Mouse (Mus musculus) MEL (cell line): ENCODE measurements around the gene Map1b. TPM values are rescaled to one million over a fixed set of nuclear protein-coding genes. Genes with fewer than 3 reads are reported as not detected.

Experiments used
- DNase-seq: peaks from one replicate; pipeline ENCODE4 v3.0.0; 2011; ENCODE audit warnings: low read depth, low spot score
- H3K27ac ChIP-seq: 2 replicates; pipeline ENCODE4 v1.5.1; 2012; ENCODE audit warnings: low read depth, mild to moderate bottlenecking, control low read depth, low read length, moderate library complexity; ENCODE audit not compliant: control insufficient read depth
- H3K27me3 ChIP-seq, 2 experiments: fragments of 150-350 bp in 1 of 2; sonication (generic) in 1 of 2; 2 replicates each; pipeline ENCODE4 v1.6.1; 2012; ENCODE audit warnings: low read length in 2 of 2, mild to moderate bottlenecking in 2 of 2, improper control_type of control experiment in 1 of 2, moderate library complexity in 1 of 2; ENCODE audit not compliant: insufficient read depth in 2 of 2, control insufficient read depth in 1 of 2
- H3K36me3 ChIP-seq, 2 experiments: 2 replicates each; pipeline ENCODE4 v1.6.1; 2012 to 2014; ENCODE audit warnings: low read length in 2 of 2, improper control_type of control experiment in 1 of 2, inconsistent platforms in 1 of 2, mild to moderate bottlenecking in 1 of 2; ENCODE audit not compliant: insufficient read depth in 2 of 2, control insufficient read depth in 1 of 2
- H3K4me1 ChIP-seq, 2 experiments: fragments of 150-350 bp in 1 of 2; sonication (generic) in 1 of 2; 2 replicates each; pipeline ENCODE4 v1.6.1; 2012; ENCODE audit warnings: low read length in 2 of 2, improper control_type of control experiment in 1 of 2, mild to moderate bottlenecking in 1 of 2; ENCODE audit not compliant: insufficient read depth in 2 of 2, control insufficient read depth in 1 of 2
- H3K4me3 ChIP-seq, 2 experiments: fragments of 150-350 bp in 1 of 2; sonication (generic) in 1 of 2; 2 replicates each; pipeline ENCODE4 v1.5.1; 2012; ENCODE audit warnings: low read depth in 2 of 2, low read length in 2 of 2, mild to moderate bottlenecking in 2 of 2, moderate library complexity in 2 of 2, control low read depth in 1 of 2, improper control_type of control experiment in 1 of 2; ENCODE audit not compliant: control insufficient read depth in 1 of 2, insufficient read depth in 1 of 2
- H3K79me2 ChIP-seq: 2 replicates; pipeline ENCODE4 v1.6.1; 2012; ENCODE audit warnings: mild to moderate bottlenecking, low read length, moderate library complexity; ENCODE audit not compliant: control insufficient read depth, poor library complexity, insufficient read depth
- H3K9ac ChIP-seq: 2 replicates; pipeline ENCODE4 v1.6.1; 2012; ENCODE audit warnings: low read depth, mild to moderate bottlenecking, control low read depth, low read length, moderate library complexity; ENCODE audit not compliant: control insufficient read depth, poor library complexity, severe bottlenecking
- H3K9me3 ChIP-seq: fragments of 150-350 bp; sonication (generic); replicated peaks from 2 replicates; pipeline ENCODE4 v1.6.1; 2012; ENCODE audit warnings: mild to moderate bottlenecking, low read length, improper control_type of control experiment, moderate library complexity; ENCODE audit not compliant: insufficient read depth
- BHLHE40 ChIP-seq: IDR thresholded peaks from 2 replicates; pipeline ENCODE4 v1.6.1; 2012; ENCODE audit warnings: low read depth, mild to moderate bottlenecking, inconsistent platforms, low read length, improper control_type of control experiment, borderline replicate concordance
- CHD1 ChIP-seq: IDR thresholded peaks from 2 replicates; pipeline ENCODE4 v1.6.1; 2012; ENCODE audit warnings: low read depth, mild to moderate bottlenecking, inconsistent platforms, low read length, improper control_type of control experiment
- CHD2 ChIP-seq: IDR thresholded peaks from 2 replicates; pipeline ENCODE4 v1.6.1; 2011; ENCODE audit warnings: low read length, improper control_type of control experiment
- CTCF ChIP-seq, 3 experiments: IDR thresholded peaks in 2 of 3; conservative IDR thresholded peaks in 1 of 3; 2 replicates each; pipeline ENCODE4 v1.5.1; 2011 to 2012; ENCODE audit warnings: low read length in 3 of 3, low read depth in 2 of 3, mild to moderate bottlenecking in 2 of 3, improper control_type of control experiment in 1 of 3, inconsistent platforms in 1 of 3, mixed read lengths in 1 of 3, moderate library complexity in 1 of 3; ENCODE audit not compliant: control insufficient read depth in 1 of 3, insufficient read depth in 1 of 3, poor library complexity in 1 of 3, severe bottlenecking in 1 of 3
- E2F4 ChIP-seq: IDR thresholded peaks from 2 replicates; pipeline ENCODE4 v1.6.1; 2011; ENCODE audit warnings: low read depth, low read length, improper control_type of control experiment, borderline replicate concordance
- EP300 ChIP-seq, 2 experiments: IDR thresholded peaks; 2 replicates each; pipeline ENCODE4 v1.6.1; 2011; ENCODE audit warnings: improper control_type of control experiment in 2 of 2, low read length in 2 of 2, low read depth in 1 of 2, mild to moderate bottlenecking in 1 of 2
- ETS1 ChIP-seq: IDR thresholded peaks from 2 replicates; pipeline ENCODE4 v1.6.1; 2012; ENCODE audit warnings: low read depth, mild to moderate bottlenecking, inconsistent platforms, low read length, improper control_type of control experiment, moderate library complexity
- GABPA ChIP-seq: IDR thresholded peaks from 2 replicates; pipeline ENCODE4 v1.6.1; 2012; ENCODE audit warnings: low read depth, mild to moderate bottlenecking, inconsistent platforms, low read length, improper control_type of control experiment, moderate library complexity
- HCFC1 ChIP-seq: IDR thresholded peaks from 2 replicates; pipeline ENCODE4 v1.6.1; 2012; ENCODE audit warnings: low read depth, mild to moderate bottlenecking, inconsistent platforms, low read length, improper control_type of control experiment, moderate library complexity
- JUND ChIP-seq: IDR thresholded peaks from 2 replicates; pipeline ENCODE4 v1.6.1; 2011; ENCODE audit warnings: low read depth, mild to moderate bottlenecking, improper control_type of control experiment, low read length
- KAT2A ChIP-seq: conservative IDR thresholded peaks from 2 replicates; pipeline ENCODE4 v1.6.1; 2012; ENCODE audit warnings: low read depth, low read length, improper control_type of control experiment, inconsistent platforms
- MAFK ChIP-seq: IDR thresholded peaks from 2 replicates; pipeline ENCODE4 v1.6.1; 2011; ENCODE audit warnings: low read depth, mild to moderate bottlenecking, low read length, improper control_type of control experiment, borderline replicate concordance
- MAX ChIP-seq: IDR thresholded peaks from 2 replicates; pipeline ENCODE4 v1.6.1; 2011; ENCODE audit warnings: low read length, improper control_type of control experiment
- MEF2A ChIP-seq: IDR thresholded peaks from 2 replicates; pipeline ENCODE4 v1.6.1; 2014; ENCODE audit warnings: low read depth, mild to moderate bottlenecking, inconsistent platforms, low read length, improper control_type of control experiment; ENCODE audit not compliant: poor library complexity, insufficient replicate concordance, severe bottlenecking; ENCODE audit errors: extremely low read depth
- MXI1 ChIP-seq: IDR thresholded peaks from 2 replicates; pipeline ENCODE4 v1.6.1; 2011; ENCODE audit warnings: mild to moderate bottlenecking, low read depth, low read length, improper control_type of control experiment
- MYC ChIP-seq: IDR thresholded peaks from 2 replicates; pipeline ENCODE4 v1.6.1; 2011; ENCODE audit warnings: low read depth, mild to moderate bottlenecking, low read length, improper control_type of control experiment, moderate library complexity
- NELFE ChIP-seq: IDR thresholded peaks from 2 replicates; pipeline ENCODE4 v1.6.1; 2011; ENCODE audit warnings: low read depth, low read length, improper control_type of control experiment
- POLR2AphosphoS2 ChIP-seq: IDR thresholded peaks from 2 replicates; pipeline ENCODE4 v1.6.1; 2011; ENCODE audit warnings: low read length, improper control_type of control experiment
- POLR2AphosphoS5 ChIP-seq: IDR thresholded peaks from 2 replicates; pipeline ENCODE4 v1.6.1; 2012; ENCODE audit warnings: low read depth, borderline replicate concordance, mild to moderate bottlenecking, inconsistent platforms, low read length, moderate library complexity, mixed read lengths
- RCOR1 ChIP-seq: IDR thresholded peaks from 2 replicates; pipeline ENCODE4 v1.6.1; 2012; ENCODE audit warnings: low read depth, mild to moderate bottlenecking, inconsistent platforms, low read length, improper control_type of control experiment
- SIN3A ChIP-seq: IDR thresholded peaks from 2 replicates; pipeline ENCODE4 v1.6.1; 2012; ENCODE audit warnings: low read length, improper control_type of control experiment, inconsistent platforms
- SMC3 ChIP-seq: IDR thresholded peaks from 2 replicates; pipeline ENCODE4 v1.6.1; 2011; ENCODE audit warnings: low read depth, low read length, improper control_type of control experiment
- TAL1 ChIP-seq: IDR thresholded peaks from 2 replicates; pipeline ENCODE4 v1.6.1; 2012; ENCODE audit warnings: mild to moderate bottlenecking, inconsistent platforms, low read length, moderate library complexity, mixed read lengths
- USF1 ChIP-seq: IDR thresholded peaks from 2 replicates; pipeline ENCODE4 v1.6.1; 2014; ENCODE audit warnings: low read depth, mild to moderate bottlenecking, inconsistent platforms, low read length, improper control_type of control experiment, moderate library complexity
- USF2 ChIP-seq, 2 experiments: IDR thresholded peaks; 2 replicates each; pipeline ENCODE4 v1.6.1; 2011 to 2012; ENCODE audit warnings: improper control_type of control experiment in 2 of 2, low read length in 2 of 2, borderline replicate concordance in 1 of 2, inconsistent platforms in 1 of 2, low read depth in 1 of 2, mild to moderate bottlenecking in 1 of 2; ENCODE audit not compliant: insufficient read depth in 1 of 2
- ZC3H11A ChIP-seq: IDR thresholded peaks from 2 replicates; pipeline ENCODE4 v1.6.1; 2012; ENCODE audit warnings: low read depth, mild to moderate bottlenecking, inconsistent platforms, low read length, improper control_type of control experiment
- polyA plus RNA-seq, 2 experiments: library from polyadenylated mRNA; stranded (reverse) in 1 of 2; unstranded in 1 of 2; fragments of >175 nt in 1 of 2; fragments of >200 nt in 1 of 2; gene quantifications; 2 replicates each; pipeline versions ENCODE4 v1.2.1 to v1.2.4; 2012; ENCODE audit warnings: low replicate concordance in 2 of 2, low read depth in 1 of 2; ENCODE audit not compliant: insufficient read length in 2 of 2, insufficient read depth in 1 of 2, missing spikeins in 1 of 2
- total RNA-seq: library from RNA; depleted of rRNA; stranded (reverse); fragments of 300-350 nt; gene quantifications from 2 replicates; pipeline ENCODE4 v1.2.3, GENCODE M21; 2012

Gene Map1b
- total and polyA plus RNA-seq, 3 experiments, result not detected

- no peaks in the 10 kb centered on the region for H3K27me3 ChIP-seq
- no peak for DNase-seq
- TF ChIP-seq RCOR1 (no peak), POLR2AphosphoS5 (no peak), MAX (no peak), TAL1 (no peak), MYC (no peak), POLR2AphosphoS2 (no peak), USF2 (IDR thresholded peaks at IDR 0.05; ENCODE audit: borderline replicate concordance in 1 of 2, insufficient read depth in 1 of 2, low read depth in 1 of 2, low read length in 2 of 2) (no peak), SIN3A (no peak), GABPA (no peak), MEF2A (no peak), KAT2A (no peak), EP300 (IDR thresholded peaks at IDR 0.05; ENCODE audit: low read depth in 1 of 2, low read length in 2 of 2) (no peak), USF1 (no peak), JUND (no peak), CTCF (IDR thresholded peaks at IDR 0.05 in 2 of 3, conservative IDR thresholded peaks at IDR 0.05 in 1 of 3; ENCODE audit: control insufficient read depth in 1 of 3, insufficient read depth in 1 of 3, low read depth in 2 of 3, low read length in 3 of 3, poor library complexity in 1 of 3, severe bottlenecking in 1 of 3) (no peak), MAFK (no peak), E2F4 (no peak)
- H3K79me2 ChIP-seq, result no peaks in the 10 kb centered on the region
- H3K4me1 ChIP-seq, result no peaks in the 10 kb centered on the region
- no peak overlapping the region for H3K9ac ChIP-seq
- no peak overlapping the region for H3K27ac ChIP-seq
- no peaks in the 10 kb centered on the region for H3K36me3 ChIP-seq
- H3K4me3 ChIP-seq, result no peak overlapping the region
- H3K9me3 ChIP-seq, result no peaks in the 10 kb centered on the region
Measured at GRCm38 (mm10) chr13:99514917-99515591, 1.3 kb downstream of the Map1b start.

DNA sequence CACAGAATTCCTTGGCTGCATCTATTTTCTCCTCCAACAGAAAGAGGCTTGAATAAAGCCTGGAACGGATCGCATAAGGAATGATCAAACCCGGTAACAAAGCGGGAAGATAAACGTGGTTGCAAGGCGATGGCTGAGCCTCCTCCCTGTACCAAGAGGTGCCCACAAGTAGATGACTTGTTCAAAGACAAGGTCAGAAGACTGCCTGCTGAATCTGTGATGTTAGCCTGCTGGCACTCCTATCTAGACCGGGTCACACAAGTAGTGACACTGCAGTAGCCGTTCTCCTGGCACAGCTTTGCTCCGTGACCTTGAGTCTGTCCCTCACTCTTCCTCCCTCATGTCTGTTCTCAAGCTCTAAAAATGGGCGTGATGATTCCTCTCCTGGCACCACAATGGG, 2.4 kb downstream of the Map1b start:
- TF ChIP-seq MAFK (no peak), SMC3 (no peak), CHD2 (no peak), ETS1 (no peak), POLR2AphosphoS5 (no peak), SIN3A (no peak), ZC3H11A (no peak), CHD1 (no peak), KAT2A (no peak), HCFC1 (no peak), BHLHE40 (no peak), NELFE (no peak), MXI1 (no peak)
- TF ChIP-seq, all 39 proteins: peak for 0
- H3K9ac ChIP-seq, result no peak overlapping the region
- no peaks in the 10 kb centered on the region for H3K9me3 ChIP-seq
- DNase-seq, result no peak
- no peaks in the 10 kb centered on the region for H3K79me2 ChIP-seq
- no peaks in the 10 kb centered on the region for H3K36me3 ChIP-seq
- no peaks in the 10 kb centered on the region for H3K27me3 ChIP-seq
- H3K27ac ChIP-seq, result no peak overlapping the region
- no peak overlapping the region for H3K4me3 ChIP-seq
- no peaks in the 10 kb centered on the region for H3K4me1 ChIP-seq
